Mouse (Mus musculus): Measurements from ENCODE around the gene Gm45717.
"Not testable (repeated sequence)": the region's sequence is repeated elsewhere in the genome, so short reads cannot be mapped to it uniquely, and the experiment has no call there.

Gm45717 gene

GRCm38 (mm10) chr7:140955758-140956555, at the start of gene Gm45717, which contains the start of gene Ifitm2:
Gm45717 (minus strand) TSS chr7:140955937.
Ifitm2 (minus strand) TSS chr7:140955987.
- peak; percentile 97 for DNase-seq (ENCODE audit: low read depth, low spot score)

DNA sequence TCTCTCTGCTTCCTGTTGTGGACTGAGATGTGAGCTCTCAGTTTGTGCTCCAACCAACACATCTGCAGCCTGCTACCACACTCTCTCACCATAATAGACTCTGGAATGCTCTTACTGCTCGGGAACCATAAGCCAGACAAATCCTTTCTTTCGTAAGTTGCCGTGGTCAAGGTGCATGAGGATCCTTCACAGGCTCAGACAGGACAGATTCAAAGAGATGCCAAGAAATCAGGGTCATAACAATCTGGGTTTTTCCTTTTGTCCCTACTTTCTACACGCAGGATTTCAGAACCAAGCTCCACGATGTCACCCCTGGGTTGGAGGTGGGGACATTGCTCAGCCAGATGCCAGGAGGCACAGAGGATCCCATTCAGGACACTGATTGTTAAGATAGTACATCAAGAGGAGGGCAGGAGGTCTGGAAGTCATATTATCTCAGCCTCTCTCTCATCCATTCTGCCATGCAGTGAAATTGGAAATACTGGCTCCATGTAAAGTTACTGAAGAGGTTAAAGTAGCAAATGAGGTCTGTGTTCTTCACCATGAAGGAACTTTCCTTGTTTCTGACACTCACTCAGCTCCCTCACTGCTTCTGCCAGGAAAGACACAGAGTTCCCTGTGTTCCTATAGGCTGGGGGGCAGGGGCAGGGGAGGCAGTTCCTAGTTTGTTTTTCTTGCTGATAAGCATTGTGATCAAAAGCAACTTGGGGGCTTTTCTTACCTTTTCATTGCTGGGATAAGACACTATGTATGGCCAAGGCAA, 47.7 kb upstream of the Gm45717 start:
- no peak for DNase-seq (ENCODE audit: low read depth, low spot score)

DNA sequence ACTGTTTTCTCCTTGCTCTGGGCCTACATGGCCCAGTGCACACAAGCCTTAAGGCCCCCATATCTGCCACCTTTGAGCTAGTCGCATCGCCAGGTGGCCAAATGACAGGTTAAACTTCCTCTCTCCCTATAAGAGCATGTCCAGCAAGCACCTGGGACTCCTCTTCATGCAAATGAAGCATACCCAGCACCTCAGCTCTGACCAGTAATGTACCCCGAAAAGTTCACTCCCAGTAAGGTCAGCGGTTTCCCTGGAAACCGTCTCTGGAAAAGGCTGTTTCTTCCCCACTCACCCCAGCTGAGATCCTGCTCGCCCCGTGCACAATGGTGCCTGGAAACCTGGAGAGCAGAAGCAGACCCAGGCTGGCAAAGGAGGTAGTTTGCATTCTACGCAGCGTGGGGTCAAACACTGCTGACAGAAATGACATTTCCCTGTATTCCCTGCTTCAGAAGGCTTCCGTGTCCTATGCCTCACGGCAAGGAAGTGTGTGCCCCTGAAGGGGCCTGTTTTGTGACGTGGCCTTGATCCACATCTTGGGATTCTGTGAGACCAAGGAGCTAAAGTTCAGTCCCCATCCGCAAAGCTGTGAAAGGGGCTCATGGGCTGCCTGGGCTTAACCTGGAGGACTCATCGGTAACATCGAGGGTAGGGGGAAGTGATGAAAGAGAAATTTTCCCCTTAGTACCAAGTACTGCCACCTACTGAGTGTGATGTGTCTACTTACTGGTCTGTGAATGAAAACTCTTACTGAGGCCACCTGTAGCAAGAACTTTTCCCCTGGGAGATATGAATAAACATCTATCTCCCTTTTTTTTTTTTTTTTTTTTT, 45.4 kb upstream of the Gm45717 start:
- no peak for DNase-seq (ENCODE audit: low read depth, low spot score)

GRCm38 (mm10) chr7:140998853-140999700, 43.3 kb upstream of the Gm45717 start:
- DNase-seq (ENCODE audit: low read depth, low spot score) = no peak

- no peak for DNase-seq (ENCODE audit: low read depth, low spot score)
Measured at GRCm38 (mm10) chr7:140997817-140998216, 42.1 kb upstream of the Gm45717 start.

- no peak for DNase-seq (ENCODE audit: low read depth, low spot score)
Measured at GRCm38 (mm10) chr7:140991117-140991689, 35.5 kb upstream of the Gm45717 start.

DNA sequence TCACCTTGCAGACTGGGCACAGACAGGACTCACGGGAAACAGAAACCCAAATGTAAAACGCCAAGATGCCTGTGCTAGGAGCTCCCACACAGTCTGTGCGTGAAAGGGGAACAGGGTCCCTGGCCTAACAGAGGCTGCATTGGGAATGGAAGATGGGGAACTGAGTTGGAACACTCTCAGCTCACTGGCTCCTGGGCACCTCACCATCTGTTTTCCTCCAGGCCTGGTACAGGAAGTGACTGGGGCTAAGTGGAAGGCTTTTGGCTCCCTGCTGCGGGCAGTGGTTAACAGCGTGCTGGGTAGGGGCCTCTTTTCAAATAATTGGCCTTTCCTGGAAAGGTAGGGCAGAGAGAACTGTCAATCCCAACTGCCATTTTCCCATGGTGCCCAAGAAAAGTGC, 34.9 kb upstream of the Gm45717 start:
- no peak for DNase-seq (ENCODE audit: low read depth, low spot score)

GRCm38 (mm10) chr7:140990185-140990584, 34.4 kb upstream of the Gm45717 start:
- no peak for DNase-seq (ENCODE audit: low read depth, low spot score)

- DNase-seq (ENCODE audit: low read depth, low spot score) = no peak
Measured at GRCm38 (mm10) chr7:140989022-140989421, 33.3 kb upstream of the Gm45717 start.

GRCm38 (mm10) chr7:140987182-140988138, 31.7 kb upstream of the Gm45717 start:
- no peak for DNase-seq (ENCODE audit: low read depth, low spot score)

DNA sequence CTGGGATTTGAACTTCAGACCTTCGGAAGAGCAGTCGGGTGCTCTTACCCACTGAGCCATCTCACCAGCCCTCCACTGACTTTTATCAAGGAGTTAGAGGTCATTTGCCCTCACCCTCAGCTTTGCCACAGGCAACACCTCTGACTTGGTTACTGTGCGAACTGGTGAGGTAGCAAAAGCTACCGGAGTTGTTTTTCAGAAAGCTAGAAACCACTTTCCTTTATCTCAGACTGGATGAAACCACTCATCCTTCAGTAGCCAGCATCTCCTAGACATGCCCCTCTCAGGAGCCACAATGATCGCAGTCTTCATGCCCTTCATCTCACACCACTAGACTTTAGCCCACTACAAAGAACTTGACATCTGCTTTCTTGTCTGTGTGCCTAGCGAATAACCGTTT, 27.2 kb upstream of the Gm45717 start:
- no peak for DNase-seq (ENCODE audit: low read depth, low spot score)

DNA sequence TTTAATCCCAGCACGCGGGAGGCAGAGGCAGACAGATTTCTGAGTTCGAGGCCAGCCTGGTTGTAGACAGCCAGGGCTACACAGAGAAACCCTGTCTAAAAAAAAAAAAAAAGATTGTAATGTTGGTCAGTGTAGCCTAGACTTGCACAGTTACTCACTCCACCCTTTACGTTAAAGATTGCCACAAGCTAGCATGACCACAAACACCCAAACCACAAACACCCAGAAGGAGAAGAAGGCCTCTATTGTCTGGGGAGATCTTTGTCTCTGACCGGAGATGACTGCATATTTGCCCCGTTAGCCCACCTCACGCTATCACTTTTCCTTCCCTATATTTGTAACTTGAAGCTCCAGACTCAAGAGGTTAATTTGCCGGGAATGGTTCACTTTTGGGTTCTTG, 26.0 kb upstream of the Gm45717 start:
- DNase-seq (ENCODE audit: low read depth, low spot score) = no peak

GRCm38 (mm10) chr7:140976720-140977119, 21.0 kb upstream of the Gm45717 start:
- DNase-seq (ENCODE audit: low read depth, low spot score) = not testable (repeated sequence)

GRCm38 (mm10) chr7:140975465-140975864, 19.7 kb upstream of the Gm45717 start:
- DNase-seq (ENCODE audit: low read depth, low spot score) = no peak

GRCm38 (mm10) chr7:140974940-140975339, 19.2 kb upstream of the Gm45717 start:
- no peak for DNase-seq (ENCODE audit: low read depth, low spot score)

- DNase-seq (ENCODE audit: low read depth, low spot score) = peak; percentile 62
Measured at GRCm38 (mm10) chr7:140973396-140974165, 17.8 kb upstream of the Gm45717 start.

- no peak for DNase-seq (ENCODE audit: low read depth, low spot score)
Measured at GRCm38 (mm10) chr7:140971479-140972171, 15.9 kb upstream of the Gm45717 start.

GRCm38 (mm10) chr7:140970931-140971330, 15.2 kb upstream of the Gm45717 start:
- no peak for DNase-seq (ENCODE audit: low read depth, low spot score)
